Mouse (Mus musculus) gastrocnemius, adult 2 months (tissue): ENCODE results near the gene Stip1. TPM values are rescaled to one million over a fixed set of nuclear protein-coding genes. Genes with fewer than 3 reads are reported as not detected.
"Not testable (repeated sequence)": the region's sequence is repeated elsewhere in the genome, so short reads cannot be mapped to it uniquely, and the experiment has no call there.

Experiments used
- DNase-seq: peaks from one replicate; pipeline ENCODE4 v3.0.0; 2022
- H3K27ac ChIP-seq: fragments of 200-600 bp; 2 replicates; pipeline ENCODE4 v1.8.1; 2022; ENCODE audit warnings: mild to moderate bottlenecking
- H3K4me3 ChIP-seq: fragments of 200-600 bp; 2 replicates; pipeline ENCODE4 v1.8.1; 2022; ENCODE audit warnings: mild to moderate bottlenecking, moderate library complexity
- CTCF ChIP-seq: fragments of 200-600 bp; IDR thresholded peaks from 2 replicates; pipeline ENCODE4 v1.8.1; 2022; ENCODE audit warnings: antibody characterized with exemption, mild to moderate bottlenecking, moderate library complexity
- intact Hi-C: fragments of 180-260 bp; cut with DNase I; formaldehyde crosslinking; loops from one replicate; pipeline ENCODE4 v1.15.1; 2025
- long read RNA-seq, 2 experiments: library from polyadenylated mRNA; stranded (forward); transcript quantifications; one replicate each; pipeline ENCODE4 v2.0.0; 2021
- total RNA-seq, 2 experiments: library from RNA; stranded (reverse); gene quantifications; 2 replicates each; pipeline ENCODE4 v1.2.3; 2021

Stip1 gene
- total RNA-seq = 100 to 1,000 TPM in 1 of 2 experiments, 10 to 100 TPM in 1; 89.9 to 125 TPM
- long read RNA-seq, experiment 1, transcript Stip1-201 (14 exons, 2,108 nt) = major isoform, 191 of 207 reads
- long read RNA-seq, experiment 1, partial matches to known transcripts = 13 of 207 reads
- long read RNA-seq, experiment 1, other reads (novel, unspliced or antisense) = 3 of 207 reads
- long read RNA-seq, experiment 2, transcript Stip1-201 (14 exons, 2,108 nt) = major isoform, 128 of 141 reads
- long read RNA-seq, experiment 2, partial matches to known transcripts = 12 of 141 reads
- long read RNA-seq, experiment 2, other reads (novel, unspliced or antisense) = 1 of 141 reads

GRCm38 (mm10) chr19:7039841-7040636 lies at the start of gene Stip1:
Gene Stip1 (minus strand): TSS chr19:7039967.
- TF ChIP-seq CTCF = peak; percentile 56
- peak; percentile 100 for DNase-seq
- Histone ChIP-seq H3K4me3 (peak within 1 kb of the TSS; percentile 97), H3K27ac (peak within 1 kb of the TSS; percentile 98)
- intact Hi-C loops = loop anchor here (2.0 kb wide), 1 partner anchor 43 kb away; the partner anchor contains the start of genes Nudt22 and Trpt1

DNA sequence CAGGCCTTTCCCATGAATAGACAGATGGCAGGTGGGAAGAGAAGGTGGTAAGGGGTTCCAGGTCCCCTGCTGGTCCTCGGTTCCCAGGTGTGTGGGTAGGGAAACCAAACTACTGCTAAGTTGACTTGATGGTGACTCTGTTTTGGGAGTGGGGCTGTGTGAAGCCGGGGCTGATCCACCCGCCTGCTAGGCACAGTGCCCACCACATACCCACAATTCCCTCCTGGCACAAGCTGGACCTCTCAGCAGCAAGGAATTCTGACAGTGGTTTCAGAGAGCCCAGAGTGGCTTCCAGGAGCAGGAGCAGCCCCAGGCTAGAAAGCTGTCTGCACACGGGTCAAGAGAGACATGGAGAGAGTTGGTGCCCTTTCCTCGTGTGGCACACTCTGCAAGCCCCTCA lies 49.3 kb upstream of the Stip1 start:
- H3K4me3 ChIP-seq = no peak overlapping the region
- H3K27ac ChIP-seq = no peak overlapping the region
- no peak for TF ChIP-seq CTCF
- intact Hi-C loops = no loop called here
- DNase-seq = no peak

- intact Hi-C loops = no loop called here
- TF ChIP-seq CTCF = no peak
- no peak overlapping the region for H3K27ac ChIP-seq
- H3K4me3 ChIP-seq = no peak overlapping the region
- no peak for DNase-seq
These were observed 48.8 kb upstream of the Stip1 start for GRCm38 (mm10) chr19:7088558-7088957.

DNA sequence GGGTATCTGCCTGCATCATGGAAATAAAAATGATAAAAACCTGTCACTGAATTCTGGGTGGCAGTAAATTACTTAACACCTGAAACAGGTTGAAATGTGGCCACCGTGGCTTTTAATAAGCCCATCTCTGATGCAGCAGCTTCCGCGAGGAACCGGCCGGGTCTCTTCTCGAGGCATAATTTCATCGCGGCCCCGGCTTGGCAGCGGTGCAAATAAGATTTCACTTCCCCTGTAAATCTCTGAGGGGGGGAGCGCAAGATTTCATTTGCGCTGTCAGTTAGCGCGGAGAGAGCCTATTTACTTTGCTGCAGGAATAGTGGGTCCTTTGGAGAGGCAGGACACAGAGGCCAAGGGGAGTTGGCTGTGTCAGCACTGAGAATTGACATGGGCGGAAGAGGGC lies 45.0 kb upstream of the Stip1 start:
- intact Hi-C loops = no loop called here
- Histone ChIP-seq H3K4me3 (no peak overlapping the region), H3K27ac (no peak overlapping the region)
- no peak for DNase-seq
- no peak for TF ChIP-seq CTCF

DNA sequence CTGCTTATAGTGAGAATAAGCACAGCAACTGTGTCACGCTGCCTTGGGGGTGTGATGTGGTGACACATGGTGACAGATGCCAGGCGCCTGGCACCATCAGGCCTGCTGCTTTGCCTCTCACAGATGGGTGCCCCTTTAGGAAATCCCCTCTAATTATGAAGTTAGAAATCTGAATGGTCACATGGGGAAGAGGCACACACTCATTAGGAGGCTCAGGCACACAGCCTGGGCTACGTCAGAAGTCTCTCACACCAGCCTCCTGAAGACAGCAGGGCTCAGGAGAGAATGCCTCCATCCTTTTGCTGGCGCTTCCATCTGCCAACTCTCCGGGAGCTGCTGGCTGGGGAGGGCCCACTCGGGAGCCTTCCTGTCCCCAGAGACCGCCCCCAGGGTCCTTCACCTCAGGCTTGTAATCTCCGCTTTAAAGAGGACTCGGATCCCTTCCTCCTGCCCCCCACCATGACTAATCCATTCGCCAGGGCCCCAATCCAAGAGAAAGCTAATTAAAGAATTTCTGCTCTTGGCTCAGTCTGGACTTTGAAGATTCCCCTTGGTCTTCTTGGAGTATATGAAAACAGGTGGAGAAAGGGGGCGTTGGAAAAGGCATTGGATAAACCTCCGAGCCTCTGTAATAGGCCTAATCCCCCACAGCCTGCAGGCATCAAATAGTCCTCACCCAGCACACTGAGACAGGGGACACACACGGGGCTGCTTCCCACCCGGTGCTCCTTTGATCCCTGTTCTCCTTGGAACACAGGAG lies 43.4 kb upstream of the Stip1 start:
- no peak for TF ChIP-seq CTCF
- no peak overlapping the region for H3K4me3 ChIP-seq
- intact Hi-C loops = no loop called here
- no peak overlapping the region for H3K27ac ChIP-seq
- no peak for DNase-seq

GRCm38 (mm10) chr19:7081516-7082266 lies 41.9 kb upstream of the Stip1 start:
- no peak for TF ChIP-seq CTCF
- H3K27ac ChIP-seq = peak overlapping the region; percentile 63; the same call in 1 of the 2 replicates
- no peak overlapping the region for H3K4me3 ChIP-seq
- intact Hi-C loops = no loop called here
- no peak for DNase-seq

DNA sequence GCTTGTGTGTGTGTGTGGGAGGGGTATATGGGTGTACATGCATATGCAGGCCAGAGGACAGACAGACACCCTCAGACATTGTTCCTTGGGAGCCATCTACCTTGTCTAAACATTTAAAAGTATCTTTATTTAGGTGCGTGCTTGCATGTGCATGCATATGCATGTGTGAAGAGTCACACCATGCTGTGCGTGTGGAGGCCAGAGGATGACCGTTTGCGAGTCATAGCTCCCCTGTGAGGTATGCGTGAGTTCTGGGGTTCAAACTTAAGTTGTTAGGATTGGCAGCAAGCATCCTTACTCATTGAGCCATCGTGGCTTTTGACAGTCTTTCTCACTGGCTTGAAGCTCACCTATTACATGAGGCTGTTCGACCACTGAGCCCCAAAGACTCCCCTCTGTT lies 38.5 kb upstream of the Stip1 start:
- Histone ChIP-seq H3K4me3 (no peak overlapping the region), H3K27ac (no peak overlapping the region)
- TF ChIP-seq CTCF = no peak
- DNase-seq = no peak
- intact Hi-C loops = no loop called here

GRCm38 (mm10) chr19:7077666-7078065 lies 37.9 kb upstream of the Stip1 start:
- Histone ChIP-seq H3K4me3 (no peak overlapping the region), H3K27ac (no peak overlapping the region)
- no peak for DNase-seq
- TF ChIP-seq CTCF = no peak
- intact Hi-C loops = no loop called here

- intact Hi-C loops = loop anchor here (2.0 kb wide), 1 partner anchor 19 kb away; no protein-coding TSS in a partner anchor
- H3K4me3 ChIP-seq, H3K27ac ChIP-seq, DNase-seq: not testable (repeated sequence)
These were observed 35.6 kb upstream of the Stip1 start for GRCm38 (mm10) chr19:7075336-7075735.

GRCm38 (mm10) chr19:7073997-7074781 lies 34.4 kb upstream of the Stip1 start:
- H3K27ac ChIP-seq = no peak overlapping the region
- intact Hi-C loops = loop anchor here (2.0 kb wide), 1 partner anchor 21 kb away; no protein-coding TSS in a partner anchor
- DNase-seq = no peak
- H3K4me3 ChIP-seq = no peak overlapping the region
- no peak for TF ChIP-seq CTCF

- no peak for TF ChIP-seq CTCF
- Histone ChIP-seq H3K27ac (no peak overlapping the region), H3K4me3 (no peak overlapping the region)
- DNase-seq = no peak
- intact Hi-C loops = no loop called here
These were observed 32.5 kb upstream of the Stip1 start for GRCm38 (mm10) chr19:7072221-7072620.
